Mouse (Mus musculus) kidney, adult 2 months (tissue): ENCODE measurements around the gene Hils1.

ENCODE experiments used
- CTCF ChIP-seq: fragments of 200-500 bp; conservative IDR thresholded peaks from 2 replicates; pipeline ENCODE4 v1.5.1; 2011; ENCODE audit warnings: low read depth, mild to moderate bottlenecking, control low read depth, low read length, moderate library complexity, mixed read lengths; ENCODE audit not compliant: insufficient read depth, insufficient read length
- POLR2A ChIP-seq: fragments of 200-500 bp; IDR thresholded peaks from one replicate; pipeline ENCODE4 v1.6.1; 2011; ENCODE audit warnings: low read depth, low read length, control low read depth

GRCm38 (mm10) chr11:94994208-94994814, 26.9 kb downstream of the Hils1 start:
- no peak for TF ChIP-seq POLR2A
- no peak for TF ChIP-seq CTCF
